Mouse (Mus musculus): ENCODE measurements at regions not wholly inside any gene's neighbourhood (a gene's known extent, or its start where the extent isn't known, plus 50 kb on each side); places are given as distances from the start of the nearest gene placed in this dataset.

DNA sequence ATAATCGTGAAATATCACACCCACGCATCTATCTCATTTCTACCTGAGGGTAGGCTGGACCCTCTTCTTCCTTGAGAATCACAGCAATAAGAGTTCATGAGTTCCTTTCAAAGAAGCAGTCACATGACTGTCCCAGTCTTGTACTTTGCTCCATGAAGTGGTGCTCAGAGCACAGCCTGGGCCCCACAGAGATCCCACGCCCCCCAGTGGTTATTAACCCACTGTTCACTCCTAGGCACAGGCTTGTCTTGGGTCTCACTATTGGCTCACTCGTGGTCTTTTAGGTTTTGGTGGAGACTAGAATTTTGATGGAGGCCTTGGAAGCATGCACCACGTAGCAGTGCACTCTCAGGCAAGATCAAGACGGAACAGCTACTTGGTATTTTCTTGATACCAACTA, 57.4 kb upstream of the Shisa3 start:
- TF ChIP-seq CTCF (IDR thresholded peaks at IDR 0.05; ENCODE audit: borderline replicate concordance, control insufficient read depth, extremely low read depth, insufficient read depth, low read length, poor library complexity) (no peak), POLR2A (IDR thresholded peaks at IDR 0.05; ENCODE audit: control insufficient read depth, extremely low read depth, insufficient read depth, low read length, poor library complexity) (no peak)
